Mouse (Mus musculus): ENCODE results near the gene Plxnb2.

- TF ChIP-seq CTCF (IDR thresholded peaks at IDR 0.05; ENCODE audit: control insufficient read depth, insufficient read depth, insufficient read length) (no peak), CEBPB (IDR thresholded peaks at IDR 0.05; ENCODE audit: low read depth) (no peak), MYOG (IDR thresholded peaks at IDR 0.05; ENCODE audit: control insufficient read depth, extremely low read depth, insufficient read length) (no peak), USF1 (IDR thresholded peaks at IDR 0.05; ENCODE audit: low read depth) (no peak)
Measured at GRCm38 (mm10) chr15:89175411-89176155, 5.0 kb downstream of the Plxnb2 start.
